Comparison of ENCODE assay signal across 10 mouse cellular contexts in the genomic region with DNA sequence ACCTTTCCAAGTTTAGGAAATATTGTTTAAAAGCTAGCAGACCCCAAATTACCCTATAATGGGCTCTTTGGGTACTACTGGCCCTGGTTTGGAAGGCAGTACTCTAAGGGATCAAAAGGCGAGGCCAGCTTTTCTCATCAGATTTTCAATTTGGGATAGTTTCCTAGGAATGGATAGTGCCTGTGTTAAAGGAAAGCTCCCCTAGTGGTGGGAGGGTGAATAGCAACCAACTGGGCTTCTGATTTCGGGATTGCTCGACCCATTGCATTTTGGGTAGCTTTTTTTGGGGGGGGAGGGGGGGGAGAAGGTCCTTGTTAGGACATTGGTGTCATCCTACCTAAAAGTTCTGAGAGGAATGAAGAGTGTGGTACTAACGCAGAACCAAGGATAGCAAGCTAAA. TPM values are rescaled to one million over a fixed set of nuclear protein-coding genes. Genes with fewer than 3 reads are reported as not detected.
DNase-seq lines count a peak whose midpoint lies in the region; TF ChIP-seq lines count a peak whose summit lies in the region.
"Had no signal": no experiment of that assay in that cellular context is flagged by ENCODE, and none has a peak within 500 bp of the region (broad histone marks: within the 10 kb centered on the region; RNA-seq: fewer than 3 reads in every experiment).

No protein-coding gene starts in this region.

- no peak overlapping the region for H3K27ac ChIP-seq in left cerebral cortex, adult 2 months
- H3K27ac ChIP-seq: embryonic facial prominence, embryonic 13.5 days; macrophage had no signal

- DNase-seq in adrenal gland, postnatal 10 days = peak; percentile 25
- no peak for DNase-seq in adrenal gland, postnatal 4 days (ENCODE audit: low spot score in 2 of 2)
- no peak for DNase-seq in left cerebral cortex, adult 2 months (ENCODE audit: extremely low spot score in 1 of 2, low spot score in 2 of 2)
- no peak for DNase-seq in left cerebral cortex, adult 8-10 months (ENCODE audit: low spot score in 2 of 2)
- DNase-seq in ZHBTc4 (ENCODE audit: low read depth, low spot score) = peak; percentile 56
- DNase-seq in lung, postnatal 14 days = peak; percentile 25
- no peak for DNase-seq in MN1 (ENCODE audit: low spot score)
- DNase-seq in heart, adult 8-10 months (ENCODE audit: low spot score) = no peak

- intact Hi-C loops in left cerebral cortex, adult 2 months (cut with DNase I) = no loop called here

- peak; percentile 63 for TF ChIP-seq CTCF in left cerebral cortex, adult 2 months (IDR thresholded peaks at IDR 0.05)

- no peak overlapping the region for H3K4me3 ChIP-seq in left cerebral cortex, adult 2 months
- H3K4me3 ChIP-seq: embryonic facial prominence, embryonic 13.5 days had no signal

RNA-seq across cellular contexts. Expression of gene Acan, which starts 35.8 kb away (rescaled TPM):
- 1 to 10 TPM in 1 of 2 experiments, under 1 TPM in 1; 0.45 to 2.6 TPM for total RNA-seq in adrenal gland, postnatal 10 days (2021)
- total RNA-seq in adrenal gland, postnatal 4 days (2021) = 1 to 10 TPM in 1 of 2 experiments, under 1 TPM in 1; 0.50 to 1.6 TPM
- total RNA-seq in left cerebral cortex, adult 2 months (2021) = 1 to 10 TPM; 3.2 to 5.8 TPM
- 1 to 10 TPM; 3.7 to 4.7 (median 4.4) TPM for total RNA-seq in left cerebral cortex, adult 8-10 months (2022)
- total RNA-seq in heart, adult 8-10 months (2022) = under 1 TPM; 0.05 to 0.16 (median 0.11) TPM

RNA-seq across cellular contexts. Expression of gene Hapln3, which starts 41.7 kb away (rescaled TPM):
- total RNA-seq in adrenal gland, postnatal 10 days (2021) = 1 to 10 TPM; 1.1 to 1.9 TPM
- total RNA-seq in adrenal gland, postnatal 4 days (2021) = 1 to 10 TPM; 4.1 to 4.5 TPM
- total RNA-seq in left cerebral cortex, adult 2 months (2021) = 1 to 10 TPM; 1.4 to 1.9 TPM
- total RNA-seq in left cerebral cortex, adult 8-10 months (2022) = 1 to 10 TPM; 1.2 to 2.4 (median 1.9) TPM
- 1 to 10 TPM in 1 of 4 experiments, under 1 TPM in 3; 0.08 to 1.1 (median 0.30) TPM for total RNA-seq in heart, adult 8-10 months (2022)

RNA-seq across cellular contexts. Expression of gene Mfge8, which starts 59.7 kb away (rescaled TPM):
- 100 to 1,000 TPM; 231 to 232 TPM for total RNA-seq in adrenal gland, postnatal 10 days (2021)
- total RNA-seq in adrenal gland, postnatal 4 days (2021) = 100 to 1,000 TPM; 327 to 347 TPM
- total RNA-seq in left cerebral cortex, adult 2 months (2021) = 100 to 1,000 TPM; 190 to 199 TPM
- total RNA-seq in left cerebral cortex, adult 8-10 months (2022) = 100 to 1,000 TPM; 183 to 219 (median 203) TPM
- total RNA-seq in heart, adult 8-10 months (2022) = 100 to 1,000 TPM; 124 to 143 (median 129) TPM

Comparison
In these comparisons a context has a peak if more than half of its experiments do, and no peak if none do; other contexts are left out.
1. DNase-seq: peak in adrenal gland, postnatal 10 days (single experiment), ZHBTc4 (single experiment) and lung, postnatal 14 days (single experiment); none in adrenal gland, postnatal 4 days (0 of 2), left cerebral cortex, adult 2 months (0 of 2), left cerebral cortex, adult 8-10 months (0 of 2), MN1 (single experiment) and heart, adult 8-10 months (single experiment).